Comparison of ENCODE assay signal across 30 mouse cellular contexts in genomic region chr2:30379307-30379706, GRCm38 (mm10). TPM values are rescaled to one million over a fixed set of nuclear protein-coding genes. Genes with fewer than 3 reads are reported as not detected.
DNase-seq lines count a peak whose midpoint lies in the region; ATAC-seq and TF ChIP-seq lines count a peak whose summit lies in the region.
"Had no signal": no experiment of that assay in that cellular context is flagged by ENCODE, and none has a peak within 500 bp of the region (broad histone marks: within the 10 kb centered on the region; RNA-seq: fewer than 3 reads in every experiment).

No protein-coding gene starts in this region.

- H3K27ac ChIP-seq in liver, adult 2 months (replicated peaks; ENCODE audit: insufficient read depth, low read depth, low read length): peak overlapping the region; percentile 90
- no peak overlapping the region for H3K27ac ChIP-seq in liver, postnatal 0 days (ENCODE audit: low read depth)
- peak overlapping the region; percentile 24; the same call in 1 of the 2 replicates for H3K27ac ChIP-seq in liver, embryonic 14.5 days
- no peak overlapping the region for H3K27ac ChIP-seq in forebrain, embryonic 15.5 days (replicated peaks)
- no peak overlapping the region for H3K27ac ChIP-seq in hindbrain, postnatal 0 days
- H3K27ac ChIP-seq: heart, adult 2 months; hindbrain, embryonic 10.5 days; intestine, embryonic 15.5 days; kidney, postnatal 0 days; limb, embryonic 13.5 days; midbrain, embryonic 12.5 days; neural tube, embryonic 12.5 days; stomach, postnatal 0 days had no signal

- H3K9ac ChIP-seq in liver, adult 2 months (ENCODE audit: low read depth, low read length): peak overlapping the region; percentile 60
- H3K9ac ChIP-seq in liver, postnatal 0 days (replicated peaks): no peak overlapping the region
- no peak overlapping the region for H3K9ac ChIP-seq in liver, embryonic 14.5 days (replicated peaks)
- H3K9ac ChIP-seq in forebrain, embryonic 15.5 days (replicated peaks): no peak overlapping the region
- H3K9ac ChIP-seq in hindbrain, postnatal 0 days (replicated peaks; ENCODE audit: low read length): no peak overlapping the region
- H3K9ac ChIP-seq: forebrain, postnatal 0 days; intestine, embryonic 15.5 days; limb, embryonic 13.5 days; midbrain, embryonic 12.5 days; neural tube, embryonic 12.5 days had no signal

- H3K79me2 ChIP-seq in liver, adult 2 months (ENCODE audit: control insufficient read depth, insufficient read depth, low read length): no peaks in the 10 kb centered on the region

- no peak overlapping the region for H3K4me2 ChIP-seq in liver, postnatal 0 days (ENCODE audit: low read depth, low read length)
- H3K4me2 ChIP-seq in liver, embryonic 14.5 days (ENCODE audit: low read depth): no peak overlapping the region
- H3K4me2 ChIP-seq in forebrain, embryonic 15.5 days (replicated peaks): no peak overlapping the region
- H3K4me2 ChIP-seq in hindbrain, postnatal 0 days (ENCODE audit: low read depth, low read length): no peak overlapping the region
- H3K4me2 ChIP-seq: intestine, embryonic 15.5 days; limb, embryonic 13.5 days; midbrain, embryonic 12.5 days; neural tube, embryonic 12.5 days had no signal

- WGBS in liver, adult 2 months: 35% methylated on average over 7 of the region's 7 CpGs
- 77% methylated on average over 7 of the region's 7 CpGs for WGBS in liver, postnatal 0 days (ENCODE audit: insufficient replicate concordance)
- WGBS in lung, adult 2 months: 77% methylated on average over 7 of the region's 7 CpGs
- WGBS in liver, embryonic 14.5 days (ENCODE audit: insufficient replicate concordance): 66% methylated on average over 7 of the region's 7 CpGs
- 90% methylated on average over 7 of the region's 7 CpGs for WGBS in forebrain, embryonic 15.5 days
- 86% methylated on average over 7 of the region's 7 CpGs for WGBS in hindbrain, postnatal 0 days

- TF ChIP-seq EP300 in liver, postnatal 0 days (IDR thresholded peaks at IDR 0.05; ENCODE audit: low read depth): no peak
- TF ChIP-seq EP300 in liver, embryonic 14.5 days (IDR thresholded peaks at IDR 0.05; ENCODE audit: low read depth): 0 out of 2 replicates have a peak, but pooled peaks have one; percentile 38

- H3K9me3 ChIP-seq in liver, postnatal 0 days (ENCODE audit: low read length): no peaks in the 10 kb centered on the region
- no peaks in the 10 kb centered on the region for H3K9me3 ChIP-seq in liver, embryonic 14.5 days (ENCODE audit: control insufficient read depth, low read length)
- H3K9me3 ChIP-seq in forebrain, embryonic 15.5 days: no peaks in the 10 kb centered on the region
- H3K9me3 ChIP-seq in hindbrain, postnatal 0 days (ENCODE audit: low read length): no peaks in the 10 kb centered on the region
- H3K9me3 ChIP-seq: hindbrain, embryonic 10.5 days; intestine, embryonic 15.5 days; limb, embryonic 13.5 days; megakaryocyte, embryonic 14.5 days; midbrain, embryonic 12.5 days; neural tube, embryonic 12.5 days had no signal

- ATAC-seq in liver, postnatal 0 days: no peak
- ATAC-seq in liver, embryonic 14.5 days (ENCODE audit: insufficient read depth): peak; percentile 38; the same call in 1 of the 2 replicates
- ATAC-seq in forebrain, embryonic 15.5 days (replicated peaks): no peak
- no peak for ATAC-seq in hindbrain, postnatal 0 days
- ATAC-seq: CD4-positive, CD25-positive, alpha-beta regulatory T cell, adult 4 months; forebrain, postnatal 0 days; hindbrain, embryonic 16.5 days; intestine, embryonic 15.5 days had no signal

- peaks cover 24% of the 10 kb centered on the region for H3K4me1 ChIP-seq in liver, adult 2 months (ENCODE audit: control insufficient read depth, insufficient read depth, low read length)
- peaks cover 3% of the 10 kb centered on the region; the same call in 1 of the 2 replicates for H3K4me1 ChIP-seq in liver, postnatal 0 days (ENCODE audit: insufficient read depth)
- H3K4me1 ChIP-seq in lung, adult 2 months (ENCODE audit: control insufficient read depth, insufficient read depth, low read length): no peaks in the 10 kb centered on the region
- peaks cover 8 to 23% of the 10 kb centered on the region in 2 experiments for H3K4me1 ChIP-seq in liver, embryonic 14.5 days (replicated peaks; ENCODE audit: control insufficient read depth in 2 of 2, insufficient read depth in 2 of 2, low read length in 1 of 2)
- no peaks in the 10 kb centered on the region for H3K4me1 ChIP-seq in forebrain, embryonic 15.5 days
- H3K4me1 ChIP-seq in hindbrain, postnatal 0 days (ENCODE audit: insufficient read depth, low read length): no peaks in the 10 kb centered on the region
- H3K4me1 ChIP-seq: hindbrain, embryonic 10.5 days; intestine, embryonic 15.5 days; limb, embryonic 13.5 days; midbrain, embryonic 12.5 days; neural tube, embryonic 12.5 days had no signal

- TF ChIP-seq POLR2A in liver, adult 2 months (IDR thresholded peaks at IDR 0.05; ENCODE audit: extremely low read depth, insufficient read depth, low read length): no peak
- no peak for TF ChIP-seq POLR2A in lung, adult 2 months (IDR thresholded peaks at IDR 0.05; ENCODE audit: borderline replicate concordance, extremely low read depth, low read depth, low read length)

- H3K36me3 ChIP-seq in liver, adult 2 months (ENCODE audit: control insufficient read depth, insufficient read depth, low read length): peaks cover 25% of the 10 kb centered on the region
- peaks cover 28% of the 10 kb centered on the region for H3K36me3 ChIP-seq in liver, postnatal 0 days (replicated peaks; ENCODE audit: insufficient read depth, low read length)
- H3K36me3 ChIP-seq in liver, embryonic 14.5 days (replicated peaks; ENCODE audit: control insufficient read depth, insufficient read depth, low read depth): peaks cover 6% of the 10 kb centered on the region
- H3K36me3 ChIP-seq in forebrain, embryonic 15.5 days: peaks cover 67% of the 10 kb centered on the region
- peaks cover 64% of the 10 kb centered on the region for H3K36me3 ChIP-seq in hindbrain, postnatal 0 days (ENCODE audit: insufficient read depth, low read length)

- H3K27me3 ChIP-seq in liver, adult 2 months (ENCODE audit: control insufficient read depth, insufficient read depth, low read length): no peaks in the 10 kb centered on the region
- H3K27me3 ChIP-seq in liver, postnatal 0 days (ENCODE audit: insufficient read depth, low read length): no peaks in the 10 kb centered on the region
- no peaks in the 10 kb centered on the region for H3K27me3 ChIP-seq in liver, embryonic 14.5 days (ENCODE audit: control insufficient read depth, insufficient read depth, low read length)
- H3K27me3 ChIP-seq in forebrain, embryonic 15.5 days: no peaks in the 10 kb centered on the region
- no peaks in the 10 kb centered on the region for H3K27me3 ChIP-seq in hindbrain, postnatal 0 days (ENCODE audit: insufficient read depth, low read length)
- H3K27me3 ChIP-seq: intestine, embryonic 15.5 days; limb, embryonic 13.5 days; megakaryocyte, embryonic 14.5 days; midbrain, embryonic 12.5 days; neural tube, embryonic 12.5 days had no signal

- DNase-seq in liver, adult 2 months (ENCODE audit: extremely low read depth, low read depth, low spot score): peak; percentile 93
- no peak for DNase-seq in liver, postnatal 0 days
- peak; percentile 29 for DNase-seq in lung, postnatal 10 days
- no peak for DNase-seq in lung, adult 2 months
- no peak for DNase-seq in liver, embryonic 14.5 days (ENCODE audit: low read depth in 3 of 3, low spot score in 3 of 3)
- no peak for DNase-seq in hindbrain, postnatal 0 days (ENCODE audit: low spot score)
- DNase-seq: cerebellum, adult 18-20 months; cerebellum, postnatal 14 days; forebrain, postnatal 0 days; heart, adult 2 months; heart, postnatal 14 days; kidney, adult 2 months; kidney, postnatal 4 days; right cerebral cortex, adult 18-20 months; spleen, adult 18-20 months; thymus, adult 18-20 months; thymus, postnatal 36 days had no signal

- H3K4me3 ChIP-seq in liver, adult 2 months (ENCODE audit: insufficient read depth, low read depth, low read length): peak overlapping the region; percentile 12; the same call in 1 of the 2 replicates
- no peak overlapping the region for H3K4me3 ChIP-seq in liver, postnatal 0 days (ENCODE audit: low read depth, low read length)
- no peak overlapping the region for H3K4me3 ChIP-seq in lung, adult 2 months (replicated peaks; ENCODE audit: extremely low read depth, low read depth, low read length)
- no peak overlapping the region for H3K4me3 ChIP-seq in liver, embryonic 14.5 days (ENCODE audit: insufficient read depth in 1 of 2, low read depth in 2 of 2, low read length in 2 of 2)
- no peak overlapping the region for H3K4me3 ChIP-seq in forebrain, embryonic 15.5 days
- no peak overlapping the region for H3K4me3 ChIP-seq in hindbrain, postnatal 0 days (ENCODE audit: low read length)
- H3K4me3 ChIP-seq: erythroblast, embryonic 14.5 days; heart, adult 2 months; hindbrain, embryonic 10.5 days; intestine, embryonic 15.5 days; limb, embryonic 13.5 days; midbrain, embryonic 12.5 days; myocyte; neural tube, embryonic 12.5 days had no signal

- no peak for TF ChIP-seq CTCF in liver, adult 2 months (IDR thresholded peaks at IDR 0.05; ENCODE audit: low read depth, low read length)
- no peak for TF ChIP-seq CTCF in liver, postnatal 0 days (IDR thresholded peaks at IDR 0.05; ENCODE audit: low read depth)
- no peak for TF ChIP-seq CTCF in lung, adult 2 months (IDR thresholded peaks at IDR 0.05; ENCODE audit: insufficient read depth, low read length)
- no peak for TF ChIP-seq CTCF in liver, embryonic 14.5 days (IDR thresholded peaks at IDR 0.05; ENCODE audit: low read depth)
- no peak for TF ChIP-seq CTCF in hindbrain, postnatal 0 days (IDR thresholded peaks at IDR 0.05; ENCODE audit: low read depth)

RNA-seq across cellular contexts. Expression of gene Dolpp1, which starts 12.7 kb away (rescaled TPM):
- 8.9 and 11.2 TPM in 2 replicates for total RNA-seq in liver, adult 2 months (2014; rRNA removed)
- 44.8 and 47.3 TPM in 2 replicates for polyA plus RNA-seq in liver, adult 2 months (2012; rRNA removed)
- polyA plus RNA-seq in liver, postnatal 0 days (2015; fragmentation: Nextera tagmentation; extraction: Ambion mirVana): 12.0 and 12.2 TPM in 2 replicates
- polyA plus RNA-seq in lung, adult 2 months (2012; rRNA removed): 49.1 and 55.6 TPM in 2 replicates
- polyA plus RNA-seq in liver, embryonic 14.5 days (2012; rRNA removed): 17.0 and 23.1 TPM in 2 replicates
- polyA plus RNA-seq in liver, embryonic 14.5 days (2014; fragmentation: Nextera tagmentation; extraction: Ambion mirVana): 13.5 and 17.4 TPM in 2 replicates
- polyA plus RNA-seq in forebrain, embryonic 15.5 days (2015; fragmentation: Nextera tagmentation; extraction: Ambion mirVana): 60.0 and 60.3 TPM in 2 replicates
- 119 and 122 TPM in 2 replicates for total RNA-seq in hindbrain, postnatal 0 days (2014; rRNA removed)
- polyA plus RNA-seq in hindbrain, postnatal 0 days (2015; fragmentation: Nextera tagmentation; extraction: Ambion mirVana): 48.2 and 49.4 TPM in 2 replicates

RNA-seq across cellular contexts. Expression of gene Miga2, which starts 15.3 kb away (rescaled TPM):
- total RNA-seq in liver, adult 2 months (2014; rRNA removed): 30.7 and 37.2 TPM in 2 replicates
- polyA plus RNA-seq in liver, adult 2 months (2012; rRNA removed): 46.5 and 52.2 TPM in 2 replicates
- polyA plus RNA-seq in liver, postnatal 0 days (2015; fragmentation: Nextera tagmentation; extraction: Ambion mirVana): 7.6 and 8.2 TPM in 2 replicates
- 28.2 and 36.1 TPM in 2 replicates for polyA plus RNA-seq in lung, adult 2 months (2012; rRNA removed)
- 6.1 and 6.9 TPM in 2 replicates for polyA plus RNA-seq in liver, embryonic 14.5 days (2012; rRNA removed)
- polyA plus RNA-seq in liver, embryonic 14.5 days (2014; fragmentation: Nextera tagmentation; extraction: Ambion mirVana): 5.3 and 5.8 TPM in 2 replicates
- 27.2 and 27.6 TPM in 2 replicates for polyA plus RNA-seq in forebrain, embryonic 15.5 days (2015; fragmentation: Nextera tagmentation; extraction: Ambion mirVana)
- total RNA-seq in hindbrain, postnatal 0 days (2014; rRNA removed): 67.6 and 79.9 TPM in 2 replicates
- polyA plus RNA-seq in hindbrain, postnatal 0 days (2015; fragmentation: Nextera tagmentation; extraction: Ambion mirVana): 34.4 and 35.3 TPM in 2 replicates

RNA-seq across cellular contexts. Expression of gene Sh3glb2, which starts 20.2 kb away (rescaled TPM):
- 23.3 and 23.5 TPM in 2 replicates for total RNA-seq in liver, adult 2 months (2014; rRNA removed)
- polyA plus RNA-seq in liver, adult 2 months (2012; rRNA removed): 50.0 and 62.0 TPM in 2 replicates
- polyA plus RNA-seq in liver, postnatal 0 days (2015; fragmentation: Nextera tagmentation; extraction: Ambion mirVana): 13.9 and 14.4 TPM in 2 replicates
- 132 and 136 TPM in 2 replicates for polyA plus RNA-seq in lung, adult 2 months (2012; rRNA removed)
- polyA plus RNA-seq in liver, embryonic 14.5 days (2012; rRNA removed): 22.2 and 23.1 TPM in 2 replicates
- polyA plus RNA-seq in liver, embryonic 14.5 days (2014; fragmentation: Nextera tagmentation; extraction: Ambion mirVana): 13.6 and 15.4 TPM in 2 replicates
- 160 and 165 TPM in 2 replicates for polyA plus RNA-seq in forebrain, embryonic 15.5 days (2015; fragmentation: Nextera tagmentation; extraction: Ambion mirVana)
- total RNA-seq in hindbrain, postnatal 0 days (2014; rRNA removed): 397 and 410 TPM in 2 replicates
- polyA plus RNA-seq in hindbrain, postnatal 0 days (2015; fragmentation: Nextera tagmentation; extraction: Ambion mirVana): 171 and 180 TPM in 2 replicates

RNA-seq across cellular contexts. Expression of gene Crat, which starts 36.3 kb away (rescaled TPM):
- total RNA-seq in liver, adult 2 months (2014; rRNA removed): 9.2 and 24.3 TPM in 2 replicates
- polyA plus RNA-seq in liver, adult 2 months (2012; rRNA removed): 65.2 and 92.6 TPM in 2 replicates
- 57.5 and 64.3 TPM in 2 replicates for polyA plus RNA-seq in liver, postnatal 0 days (2015; fragmentation: Nextera tagmentation; extraction: Ambion mirVana)
- polyA plus RNA-seq in lung, adult 2 months (2012; rRNA removed): 89.2 and 103 TPM in 2 replicates
- 14.6 and 15.0 TPM in 2 replicates for polyA plus RNA-seq in liver, embryonic 14.5 days (2012; rRNA removed)
- 27.4 and 27.9 TPM in 2 replicates for polyA plus RNA-seq in liver, embryonic 14.5 days (2014; fragmentation: Nextera tagmentation; extraction: Ambion mirVana)
- polyA plus RNA-seq in forebrain, embryonic 15.5 days (2015; fragmentation: Nextera tagmentation; extraction: Ambion mirVana): 20.5 and 22.6 TPM in 2 replicates
- 49.3 and 51.5 TPM in 2 replicates for total RNA-seq in hindbrain, postnatal 0 days (2014; rRNA removed)
- 26.0 and 27.6 TPM in 2 replicates for polyA plus RNA-seq in hindbrain, postnatal 0 days (2015; fragmentation: Nextera tagmentation; extraction: Ambion mirVana)

RNA-seq across cellular contexts. Expression of gene Ptpa, which starts 36.5 kb away (rescaled TPM):
- total RNA-seq in liver, adult 2 months (2014; rRNA removed): 18.3 and 25.1 TPM in 2 replicates
- polyA plus RNA-seq in liver, adult 2 months (2012; rRNA removed): 48.9 and 54.3 TPM in 2 replicates
- 65.6 and 76.8 TPM in 2 replicates for polyA plus RNA-seq in liver, postnatal 0 days (2015; fragmentation: Nextera tagmentation; extraction: Ambion mirVana)
- polyA plus RNA-seq in lung, adult 2 months (2012; rRNA removed): 131 and 136 TPM in 2 replicates
- 78.2 and 103 TPM in 2 replicates for polyA plus RNA-seq in liver, embryonic 14.5 days (2012; rRNA removed)
- 63.3 and 63.5 TPM in 2 replicates for polyA plus RNA-seq in liver, embryonic 14.5 days (2014; fragmentation: Nextera tagmentation; extraction: Ambion mirVana)
- polyA plus RNA-seq in forebrain, embryonic 15.5 days (2015; fragmentation: Nextera tagmentation; extraction: Ambion mirVana): 146 and 152 TPM in 2 replicates
- total RNA-seq in hindbrain, postnatal 0 days (2014; rRNA removed): 140 and 156 TPM in 2 replicates
- 133 and 138 TPM in 2 replicates for polyA plus RNA-seq in hindbrain, postnatal 0 days (2015; fragmentation: Nextera tagmentation; extraction: Ambion mirVana)

Comparison
In these comparisons a context has a peak if more than half of its experiments do, and no peak if none do; other contexts are left out.
1. DNase-seq: peak in liver, adult 2 months (single experiment) and lung, postnatal 10 days (single experiment); none in liver, postnatal 0 days (single experiment), lung, adult 2 months (single experiment), liver, embryonic 14.5 days (0 of 3) and hindbrain, postnatal 0 days (single experiment).
2. H3K27ac ChIP-seq: peak in liver, adult 2 months (single experiment) and liver, embryonic 14.5 days (single experiment); none in liver, postnatal 0 days (single experiment), forebrain, embryonic 15.5 days (single experiment) and hindbrain, postnatal 0 days (single experiment).